Mouse (Mus musculus) stomach, embryonic 16.5 days (tissue): ENCODE measurements at regions not wholly inside any gene's neighbourhood (a gene's known extent, or its start where the extent isn't known, plus 50 kb on each side); places are given as distances from the start of the nearest gene placed in this dataset.

ENCODE experiments used
- ATAC-seq: fragments of 200-750 bp; cut with Nextera tagmentation; 2 replicates; pipeline ENCODE4 v1.8.0; 2017; ENCODE audit warnings: moderate number of reproducible peaks, moderate TSS enrichment; ENCODE audit not compliant: insufficient read depth, low FRiP score
- H3K27ac ChIP-seq: fragments of 300-500 bp; sonication (generic); 2 replicates; pipeline ENCODE4 v1.5.1; 2014; ENCODE audit warnings: low read length
- H3K27me3 ChIP-seq: fragments of 300-500 bp; sonication (generic); 2 replicates; pipeline ENCODE4 v1.6.1; 2014; ENCODE audit warnings: low read length, control low read depth, mixed read lengths; ENCODE audit not compliant: control insufficient read depth, insufficient read depth
- H3K36me3 ChIP-seq: fragments of 300-500 bp; sonication (generic); 2 replicates; pipeline ENCODE4 v1.6.1; 2014; ENCODE audit warnings: low read length; ENCODE audit not compliant: control insufficient read depth, insufficient read depth
- H3K4me1 ChIP-seq: fragments of 300-500 bp; sonication (generic); 2 replicates; pipeline ENCODE4 v1.6.1; 2014; ENCODE audit warnings: low read length, control low read depth, mixed read lengths; ENCODE audit not compliant: control insufficient read depth, insufficient read depth
- H3K4me2 ChIP-seq: fragments of 300-500 bp; sonication (generic); 2 replicates; pipeline ENCODE4 v1.6.1; 2014; ENCODE audit warnings: low read depth, low read length, mixed read lengths
- H3K4me3 ChIP-seq: fragments of 300-500 bp; sonication (generic); replicated peaks from 2 replicates; pipeline ENCODE4 v1.5.1; 2014; ENCODE audit warnings: mild to moderate bottlenecking, low read length
- H3K9ac ChIP-seq: fragments of 300-500 bp; sonication (generic); 2 replicates; pipeline ENCODE4 v1.6.1; 2014; ENCODE audit warnings: low read length
- H3K9me3 ChIP-seq: fragments of 300-500 bp; sonication (generic); replicated peaks from 2 replicates; pipeline ENCODE4 v1.6.1; 2016; ENCODE audit warnings: low read length, control low read depth; ENCODE audit not compliant: control insufficient read depth
- WGBS: fragments of 180-500 bp; shearing (Covaris S2); extraction: QIAGEN DNeasy Blood & Tissue Kit; methylation state at CpG from one replicate; pipeline ENCODE4 v1.1.7; 2014; 5-methylcytosine and 5-hydroxymethylcytosine counted together

- no peak overlapping the region for H3K9ac ChIP-seq
- no peak overlapping the region for H3K4me2 ChIP-seq
- no peak for ATAC-seq
- no peak overlapping the region for H3K27ac ChIP-seq
- no peaks in the 10 kb centered on the region for H3K27me3 ChIP-seq
- H3K4me1 ChIP-seq: no peaks in the 10 kb centered on the region; the same call in 1 of the 2 replicates
- no peak overlapping the region for H3K4me3 ChIP-seq
- H3K36me3 ChIP-seq: no peaks in the 10 kb centered on the region
- WGBS: 86% methylated on average over 6 of the region's 6 CpGs
- H3K9me3 ChIP-seq: no peaks in the 10 kb centered on the region
These were observed 56.5 kb upstream of the 1700024P04Rik start for GRCm38 (mm10) chr13:99040846-99041245.

GRCm38 (mm10) chr13:99040171-99040570 lies 55.8 kb upstream of the 1700024P04Rik start:
- no peak for ATAC-seq
- 80% methylated on average over 4 of the region's 4 CpGs for WGBS
- Histone ChIP-seq H3K9me3 (no peaks in the 10 kb centered on the region), H3K36me3 (no peaks in the 10 kb centered on the region), H3K4me2 (no peak overlapping the region), H3K27me3 (no peaks in the 10 kb centered on the region), H3K4me3 (no peak overlapping the region), H3K27ac (no peak overlapping the region), H3K9ac (no peak overlapping the region), H3K4me1 (no peaks in the 10 kb centered on the region; the same call in 1 of the 2 replicates)

- H3K9me3 ChIP-seq: no peaks in the 10 kb centered on the region
- no peaks in the 10 kb centered on the region for H3K27me3 ChIP-seq
- no peak for ATAC-seq
- no peak overlapping the region for H3K4me2 ChIP-seq
- no peak overlapping the region for H3K27ac ChIP-seq
- WGBS: 81% methylated on average over 7 of the region's 7 CpGs
- H3K4me1 ChIP-seq: no peaks in the 10 kb centered on the region; the same call in 1 of the 2 replicates
- H3K36me3 ChIP-seq: no peaks in the 10 kb centered on the region
- H3K4me3 ChIP-seq: no peak overlapping the region
- no peak overlapping the region for H3K9ac ChIP-seq
These were observed 54.7 kb upstream of the 1700024P04Rik start for GRCm38 (mm10) chr13:99039063-99039385.

GRCm38 (mm10) chr13:99038198-99039062 lies 54.1 kb upstream of the 1700024P04Rik start:
- Histone ChIP-seq H3K4me2 (no peak overlapping the region), H3K27me3 (no peaks in the 10 kb centered on the region), H3K36me3 (no peaks in the 10 kb centered on the region), H3K4me3 (no peak overlapping the region), H3K27ac (no peak overlapping the region), H3K9me3 (no peaks in the 10 kb centered on the region), H3K9ac (no peak overlapping the region), H3K4me1 (no peaks in the 10 kb centered on the region; the same call in 1 of the 2 replicates)
- 34% methylated on average over 15 of the region's 15 CpGs for WGBS
- peak; percentile 34; the same call in 1 of the 2 replicates for ATAC-seq

GRCm38 (mm10) chr13:99037131-99037530 lies 52.8 kb upstream of the 1700024P04Rik start:
- H3K4me2 ChIP-seq: no peak overlapping the region
- no peak overlapping the region for H3K27ac ChIP-seq
- no peaks in the 10 kb centered on the region; the same call in 1 of the 2 replicates for H3K4me1 ChIP-seq
- no peaks in the 10 kb centered on the region for H3K36me3 ChIP-seq
- H3K9ac ChIP-seq: no peak overlapping the region
- H3K27me3 ChIP-seq: no peaks in the 10 kb centered on the region
- H3K4me3 ChIP-seq: no peak overlapping the region
- WGBS: 84% methylated on average over 4 of the region's 4 CpGs
- H3K9me3 ChIP-seq: no peaks in the 10 kb centered on the region
- ATAC-seq: 0 out of 2 replicates have a peak, but pooled peaks have one; percentile 28
